Mouse (Mus musculus): ENCODE results near the gene Vmn2r12. TPM values are rescaled to one million over a fixed set of nuclear protein-coding genes. Genes with fewer than 3 reads are reported as not detected.
"Not testable (repeated sequence)": the region's sequence is repeated elsewhere in the genome, so short reads cannot be mapped to it uniquely, and the experiment has no call there.

The Vmn2r12 gene
- polyA plus RNA-seq (2012; rRNA removed) = not detected in 2 replicates

DNA sequence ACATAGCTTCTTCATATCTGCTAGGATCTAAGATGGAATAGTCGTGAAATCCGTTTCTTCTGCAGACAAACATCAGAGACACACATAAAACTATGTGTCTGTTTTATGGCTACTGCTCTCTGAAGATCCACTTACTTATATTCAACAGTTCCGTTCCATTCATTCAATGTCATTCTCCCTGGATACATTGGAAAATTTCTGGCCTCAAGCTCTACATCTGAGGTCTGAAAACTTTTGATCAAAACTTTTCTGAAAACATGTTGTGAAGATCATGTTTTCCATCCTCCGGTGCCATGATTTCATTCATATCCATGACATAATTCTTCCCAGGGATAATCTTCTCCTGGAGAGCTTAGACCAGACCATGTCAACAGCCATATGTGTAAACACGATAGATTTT lies at the start of gene Vmn2r12:
Vmn2r12 (minus strand) TSS at position 101 of the 400 bp plus-strand sequence.
- not testable (repeated sequence) for H3K27ac ChIP-seq (ENCODE audit: insufficient read depth, low read length); H3K4me3 ChIP-seq (ENCODE audit: insufficient read depth, low read length); H3K4me1 ChIP-seq (ENCODE audit: control insufficient read depth, insufficient read depth, low read length)

DNA sequence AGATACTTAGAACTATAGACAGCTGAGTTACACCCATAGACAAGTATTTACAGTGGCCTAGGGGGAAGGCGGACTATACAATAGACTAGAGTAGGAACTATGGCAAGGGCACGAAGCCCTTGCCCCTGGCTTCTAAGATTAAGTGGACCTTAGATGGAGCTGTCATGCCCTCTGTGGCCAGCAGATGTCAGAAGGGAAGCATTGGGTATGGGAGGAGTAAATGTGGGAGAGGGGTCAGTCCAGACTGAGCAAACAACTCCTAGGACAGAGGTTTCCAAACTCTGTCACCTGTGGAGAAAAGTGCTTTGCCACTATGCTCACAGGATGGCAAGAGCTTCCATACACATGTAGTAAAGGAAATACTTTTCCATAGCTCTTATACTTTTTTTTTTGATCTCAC lies 41.8 kb upstream of the Vmn2r12 start:
- Histone ChIP-seq H3K4me1 (ENCODE audit: control insufficient read depth, insufficient read depth, low read length) (no peaks in the 10 kb centered on the region), H3K27ac (ENCODE audit: insufficient read depth, low read length) (no peak overlapping the region), H3K4me3 (ENCODE audit: insufficient read depth, low read length) (no peak overlapping the region)
- no peak for TF ChIP-seq POLR2A (IDR thresholded peaks at IDR 0.05; ENCODE audit: extremely low read depth, insufficient read depth, low read length)
- TF ChIP-seq CTCF (IDR thresholded peaks at IDR 0.05; ENCODE audit: extremely low read depth, insufficient read depth, low read length) = no peak

DNA sequence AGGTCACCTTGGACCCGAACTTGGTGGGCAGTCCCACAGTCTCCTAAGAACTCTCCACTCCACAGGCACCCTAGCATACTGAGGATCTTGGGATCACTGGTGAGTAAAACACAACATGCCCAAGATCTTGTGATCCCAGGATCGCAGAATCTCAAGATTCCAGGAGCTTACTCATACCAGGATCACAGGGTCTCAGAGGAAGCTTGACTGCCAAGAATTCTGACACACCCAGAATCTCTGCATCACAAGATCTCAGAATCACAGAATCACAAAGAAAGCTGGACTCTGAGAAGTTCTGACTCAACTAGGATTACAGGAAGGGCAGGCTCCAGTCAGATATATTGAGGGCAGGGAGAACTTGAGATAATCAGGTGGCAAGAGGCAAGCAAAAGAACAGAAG lies 39.0 kb upstream of the Vmn2r12 start:
- H3K4me1 ChIP-seq (ENCODE audit: control insufficient read depth, insufficient read depth, low read length) = no peaks in the 10 kb centered on the region
- no peak overlapping the region for H3K27ac ChIP-seq (ENCODE audit: insufficient read depth, low read length)
- TF ChIP-seq POLR2A (IDR thresholded peaks at IDR 0.05; ENCODE audit: extremely low read depth, insufficient read depth, low read length) = no peak
- no peak for TF ChIP-seq CTCF (IDR thresholded peaks at IDR 0.05; ENCODE audit: extremely low read depth, insufficient read depth, low read length)
- no peak overlapping the region for H3K4me3 ChIP-seq (ENCODE audit: insufficient read depth, low read length)

DNA sequence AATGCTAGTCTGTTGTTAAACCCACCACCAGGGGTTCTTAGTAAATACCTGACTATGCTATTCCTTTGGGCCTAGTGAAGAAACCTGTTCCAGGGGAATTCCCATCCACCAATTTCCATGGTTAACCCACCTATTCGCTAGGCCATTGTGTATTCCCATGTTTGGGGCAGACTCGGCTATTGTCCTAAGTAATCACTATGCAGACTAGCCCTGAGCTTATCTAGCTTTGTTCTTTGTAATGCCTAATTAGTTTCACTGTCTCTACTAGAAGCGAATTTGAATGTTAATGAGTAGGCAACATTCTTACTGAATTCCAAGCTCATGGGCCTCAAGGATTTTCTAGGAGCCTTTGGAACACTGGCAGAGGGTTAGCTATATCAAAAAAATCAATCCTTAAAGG lies 1.3 kb downstream of the Vmn2r12 start:
- not testable (repeated sequence) for H3K27ac ChIP-seq (ENCODE audit: insufficient read depth, low read length); H3K4me3 ChIP-seq (ENCODE audit: insufficient read depth, low read length); H3K4me1 ChIP-seq (ENCODE audit: control insufficient read depth, insufficient read depth, low read length)

DNA sequence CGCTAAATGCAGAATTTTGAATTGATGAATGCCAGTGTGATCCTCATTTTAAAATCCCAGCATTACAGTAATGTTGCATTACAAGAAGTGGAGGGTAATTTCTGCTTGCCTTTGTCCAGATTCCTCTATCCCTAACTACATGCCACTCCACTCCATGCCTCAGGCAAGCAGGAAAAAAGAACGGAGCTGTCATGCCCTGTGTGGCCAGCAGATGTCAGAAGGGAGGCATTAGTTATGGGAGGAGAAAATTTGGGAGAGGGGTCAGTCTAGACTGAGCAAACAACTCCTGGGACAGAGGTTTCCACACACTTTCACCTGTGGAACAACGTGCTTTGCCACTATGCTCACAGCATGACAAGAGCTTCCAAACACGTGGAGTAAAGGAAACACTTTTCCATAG lies 25.7 kb downstream of the Vmn2r12 start:
- H3K27ac ChIP-seq (ENCODE audit: insufficient read depth, low read length); H3K4me3 ChIP-seq (ENCODE audit: insufficient read depth, low read length); H3K4me1 ChIP-seq (ENCODE audit: control insufficient read depth, insufficient read depth, low read length): not testable (repeated sequence)

DNA sequence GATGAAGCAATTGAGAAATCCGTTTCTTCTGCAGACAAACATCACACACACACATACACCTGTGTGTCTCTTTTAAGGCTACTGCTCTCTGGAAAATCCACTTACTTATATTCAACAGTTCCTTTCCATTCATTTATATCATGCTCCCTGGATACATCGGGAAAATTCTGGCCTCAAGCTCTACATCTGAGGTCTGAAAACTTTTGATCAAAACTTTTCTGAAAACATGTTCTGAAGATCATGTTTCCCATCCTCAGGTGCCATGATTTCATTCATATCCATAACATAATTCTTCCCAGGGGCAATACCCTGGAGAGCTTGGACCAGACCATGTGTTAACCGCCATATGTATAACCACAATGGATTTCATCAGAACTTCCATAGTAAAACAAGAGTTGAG lies 38.3 kb downstream of the Vmn2r12 start, which contains the start of gene Vmn2r11:
Vmn2r11 (minus strand) TSS at position 101 of the 400 bp plus-strand sequence.
- not testable (repeated sequence) for H3K27ac ChIP-seq (ENCODE audit: insufficient read depth, low read length); H3K4me1 ChIP-seq (ENCODE audit: control insufficient read depth, insufficient read depth, low read length); H3K4me3 ChIP-seq (ENCODE audit: insufficient read depth, low read length)

DNA sequence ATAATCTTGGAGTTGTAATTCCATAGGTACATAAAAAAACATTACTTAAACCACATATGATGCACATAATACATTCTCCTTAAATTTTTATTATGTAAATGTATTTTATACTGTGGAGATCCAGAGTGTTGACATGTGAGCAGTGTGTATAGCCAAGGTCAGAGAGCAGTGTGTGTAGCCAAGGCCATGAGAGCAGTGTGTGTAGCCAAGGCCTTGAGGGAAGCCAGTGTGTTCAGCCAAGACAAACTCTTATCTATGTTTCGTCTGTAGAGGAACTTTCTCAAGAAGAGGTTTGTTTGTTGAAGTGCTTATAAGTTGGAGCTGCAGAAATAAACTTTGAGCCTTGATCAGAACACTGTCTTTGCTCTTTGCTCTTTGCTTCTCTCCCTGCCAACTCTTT lies 42.5 kb downstream of the Vmn2r12 start:
- TF ChIP-seq POLR2A (IDR thresholded peaks at IDR 0.05; ENCODE audit: extremely low read depth, insufficient read depth, low read length) = no peak
- no peak for TF ChIP-seq CTCF (IDR thresholded peaks at IDR 0.05; ENCODE audit: extremely low read depth, insufficient read depth, low read length)
- no peak overlapping the region for H3K27ac ChIP-seq (ENCODE audit: insufficient read depth, low read length)
- no peaks in the 10 kb centered on the region for H3K4me1 ChIP-seq (ENCODE audit: control insufficient read depth, insufficient read depth, low read length)
- H3K4me3 ChIP-seq (ENCODE audit: insufficient read depth, low read length) = no peak overlapping the region

Other genes starting within 250 kb of the Vmn2r12 start
- not detected in 2 replicates for gene Vmn2r9, start 245.3 kb downstream of the Vmn2r12 start, polyA plus RNA-seq (2012; rRNA removed)
- not detected in 2 replicates for gene Vmn2r10, start 91.4 kb downstream of the Vmn2r12 start, polyA plus RNA-seq (2012; rRNA removed)
- gene Vmn2r11, start 38.4 kb downstream of the Vmn2r12 start, polyA plus RNA-seq (2012; rRNA removed) = not detected in 2 replicates
- gene Vmn2r13, start 94.2 kb upstream of the Vmn2r12 start, polyA plus RNA-seq (2012; rRNA removed) = not detected in 2 replicates
- gene Vmn2r14, start 126.8 kb upstream of the Vmn2r12 start, polyA plus RNA-seq (2012; rRNA removed) = not detected in 2 replicates
- not detected in 2 replicates for gene Vmn2r15, start 199.7 kb upstream of the Vmn2r12 start, polyA plus RNA-seq (2012; rRNA removed)
- not detected in 2 replicates for gene Vmn2r16, start 232.2 kb upstream of the Vmn2r12 start, polyA plus RNA-seq (2012; rRNA removed)

Data from cortical plate, adult 2 months (tissue).